Mouse (Mus musculus) bone marrow, adult 2 months (tissue): ENCODE measurements around the gene Zfr. TPM values are rescaled to one million over a fixed set of nuclear protein-coding genes. Genes with fewer than 3 reads are reported as not detected.
"Not testable (repeated sequence)": the region's sequence is repeated elsewhere in the genome, so short reads cannot be mapped to it uniquely, and the experiment has no call there.

ENCODE experiments used
- H3K27ac ChIP-seq: fragments of 200-500 bp; 2 replicates; pipeline ENCODE4 v1.5.1; 2012; ENCODE audit warnings: low read depth, mild to moderate bottlenecking, control low read depth, inconsistent platforms, low read length; ENCODE audit not compliant: control insufficient read depth, poor library complexity, insufficient read depth
- H3K4me1 ChIP-seq: fragments of 200-500 bp; 2 replicates; pipeline ENCODE4 v1.6.1; 2011; ENCODE audit warnings: low read length; ENCODE audit not compliant: control insufficient read depth, insufficient read depth
- H3K4me3 ChIP-seq: fragments of 200-500 bp; replicated peaks from 2 replicates; pipeline ENCODE3; 2011; ENCODE audit warnings: mild to moderate bottlenecking, low read depth, low read length, control low read depth; ENCODE audit not compliant: control insufficient read depth
- CTCF ChIP-seq: fragments of 200-500 bp; IDR thresholded peaks from 2 replicates; pipeline ENCODE4 v1.5.1; 2011; ENCODE audit warnings: low read length, control low read depth; ENCODE audit not compliant: control insufficient read depth, insufficient read depth
- POLR2A ChIP-seq: fragments of 200-500 bp; IDR thresholded peaks from 2 replicates; pipeline ENCODE4 v1.6.1; 2011; ENCODE audit warnings: low read depth, mild to moderate bottlenecking, control low read depth, low read length, borderline replicate concordance; ENCODE audit not compliant: control insufficient read depth
- WGBS: fragments of 180-500 bp; shearing (Covaris S2); methylation state at CpG from one replicate; pipeline ENCODE4 v1.1.7; 2018; 5-methylcytosine and 5-hydroxymethylcytosine counted together
- polyA plus RNA-seq: library from polyadenylated mRNA; stranded (reverse); fragments of >200 nt; gene quantifications from 2 replicates; pipeline ENCODE4 v1.2.4, GENCODE M21; 2011; ENCODE audit warnings: low replicate concordance; ENCODE audit not compliant: missing spikeins, insufficient read depth, insufficient read length

Zfr gene
- polyA plus RNA-seq, 1 experiment = 57.5 TPM

DNA sequence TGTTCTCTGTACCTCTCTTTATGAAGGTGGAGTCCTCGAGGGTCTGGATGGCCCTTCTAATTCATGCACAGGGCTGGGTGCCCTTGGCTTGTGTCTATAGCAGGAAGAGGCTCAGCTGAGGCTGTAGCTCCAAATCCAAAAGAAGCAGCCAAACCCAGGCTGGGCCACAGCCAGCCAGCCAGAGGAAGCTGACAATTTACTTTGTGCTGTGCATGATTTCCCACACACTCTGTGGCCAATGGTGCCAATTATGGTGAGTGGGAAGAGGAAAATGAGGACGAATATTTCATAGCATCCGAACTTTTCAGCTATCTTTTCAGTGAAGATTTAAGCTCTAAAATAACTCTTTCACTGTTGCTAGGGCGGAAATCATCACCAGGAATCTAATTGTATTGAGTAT, 21.2 kb upstream of the Zfr start:
- Histone ChIP-seq H3K27ac (no peak overlapping the region), H3K4me1 (no peaks in the 10 kb centered on the region), H3K4me3 (no peak overlapping the region)
- TF ChIP-seq CTCF (no peak), POLR2A (no peak)
- WGBS = 69% methylated on average over 4 of the region's 4 CpGs

DNA sequence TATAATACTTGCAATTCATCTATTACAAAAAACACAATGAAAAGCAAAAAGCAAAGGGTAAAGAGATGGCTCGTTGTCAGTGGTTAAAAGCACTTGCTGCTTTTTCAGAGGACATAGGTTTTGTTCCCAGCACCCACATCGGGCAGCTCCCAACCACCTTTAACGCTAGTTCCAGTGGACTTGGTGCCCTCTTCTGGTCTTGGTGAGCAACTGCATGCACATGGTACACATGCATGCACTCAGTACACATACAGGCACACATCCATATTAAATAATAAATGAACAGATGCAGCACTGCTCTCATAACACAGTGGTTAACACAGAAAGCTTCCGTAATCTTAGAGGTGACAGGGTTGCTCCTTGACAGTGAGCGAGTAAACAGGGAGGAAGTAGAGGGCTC, 20.3 kb upstream of the Zfr start:
- TF ChIP-seq POLR2A (no peak), CTCF (no peak)
- WGBS = 84% methylated on average over 5 of the region's 5 CpGs
- no peak overlapping the region for H3K27ac ChIP-seq

DNA sequence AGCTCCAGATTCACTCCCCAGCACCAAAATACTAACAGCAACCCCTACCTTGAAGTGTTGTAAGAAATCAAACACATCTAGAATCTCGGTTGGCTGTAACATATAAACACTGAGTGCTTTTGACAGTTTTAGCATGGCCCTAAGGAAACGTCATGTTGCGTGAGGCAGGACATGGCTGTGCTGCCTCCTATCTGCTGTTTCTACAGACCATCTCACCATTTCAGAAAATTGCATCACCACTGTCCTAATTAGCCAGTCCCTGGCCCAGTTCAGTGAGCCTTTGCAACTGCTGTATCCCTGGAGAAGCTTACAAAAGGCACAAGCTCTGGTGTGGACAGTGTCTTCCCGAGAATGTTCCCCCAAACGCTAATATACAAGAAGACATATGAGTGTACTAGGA, 16.7 kb upstream of the Zfr start:
- no peak for TF ChIP-seq POLR2A
- no peak for TF ChIP-seq CTCF
- WGBS = 61% methylated on average over 5 of the region's 5 CpGs
- H3K27ac ChIP-seq = no peak overlapping the region
- H3K4me3 ChIP-seq = no peak overlapping the region
- H3K4me1 ChIP-seq = no peaks in the 10 kb centered on the region

More for the DNA sequence above, 20.3 kb upstream of the Zfr start:
- Histone ChIP-seq H3K4me3 (no peak overlapping the region), H3K4me1 (no peaks in the 10 kb centered on the region)

DNA sequence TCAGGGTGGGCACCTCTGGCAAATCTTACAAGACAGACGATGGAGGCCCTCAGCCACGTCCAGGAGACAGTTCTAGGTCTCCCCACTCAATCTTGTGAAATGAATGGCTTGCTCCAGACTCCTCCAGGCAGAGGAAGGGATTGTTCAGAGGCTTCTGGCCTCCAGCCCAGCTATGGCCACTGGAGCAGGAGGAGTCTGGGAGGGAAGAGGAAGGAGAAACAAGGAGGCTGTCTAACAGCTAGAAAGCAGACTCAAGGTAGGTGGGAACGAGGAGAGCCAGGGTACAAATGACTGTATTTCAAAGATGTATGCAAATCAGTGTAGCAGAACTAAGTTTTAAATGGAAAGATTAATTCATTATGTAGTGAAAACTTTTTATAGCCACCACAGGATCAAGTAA, 13.9 kb upstream of the Zfr start:
- WGBS = 56% methylated on average over 3 of the region's 3 CpGs
- Histone ChIP-seq H3K4me1 (no peaks in the 10 kb centered on the region), H3K27ac (no peak overlapping the region), H3K4me3 (no peak overlapping the region)
- TF ChIP-seq POLR2A = no peak
- TF ChIP-seq CTCF = no peak

DNA sequence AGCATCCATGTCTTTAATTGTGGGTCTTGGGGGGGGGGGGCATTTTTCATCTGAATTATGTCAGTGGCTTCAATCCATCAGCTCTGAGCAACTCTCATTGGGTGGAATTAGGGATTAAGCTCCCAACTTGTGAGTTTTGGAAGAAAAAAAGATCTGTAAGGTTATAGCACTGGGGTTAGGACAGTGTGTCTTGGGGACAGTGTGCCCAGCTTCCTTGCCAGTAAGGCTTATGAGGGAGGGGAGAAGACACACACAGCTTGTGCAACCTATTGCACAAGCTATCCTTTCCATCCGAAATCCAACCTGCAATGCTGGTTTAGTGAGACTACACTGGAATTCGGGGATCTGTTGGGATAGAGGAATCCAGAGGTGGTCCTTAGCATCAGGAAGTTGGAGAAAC, 12.8 kb upstream of the Zfr start:
- WGBS = 47% methylated on average over 2 of the region's 2 CpGs
- no peaks in the 10 kb centered on the region for H3K4me1 ChIP-seq
- TF ChIP-seq POLR2A = no peak
- no peak for TF ChIP-seq CTCF
- no peak overlapping the region for H3K27ac ChIP-seq
- no peak overlapping the region for H3K4me3 ChIP-seq

DNA sequence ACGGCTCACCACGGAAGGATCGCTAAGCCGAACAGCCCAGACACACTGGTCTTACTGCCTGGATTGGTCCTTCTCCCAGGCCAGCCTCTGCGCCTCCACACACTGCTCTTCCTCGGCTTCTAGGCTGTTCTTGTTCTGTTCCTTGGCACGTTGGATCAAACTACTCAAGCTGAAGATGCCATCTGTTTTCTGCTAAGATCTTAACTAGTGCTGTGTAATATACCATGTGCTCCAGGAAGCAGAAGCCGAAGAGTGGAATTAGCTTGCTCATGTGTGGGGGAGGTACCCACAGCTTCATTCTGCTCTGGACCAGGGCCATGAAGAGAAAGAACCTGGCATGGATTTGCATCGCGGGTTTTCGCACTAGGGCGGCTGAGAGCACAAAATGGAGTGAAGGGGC, 11.2 kb upstream of the Zfr start:
- Histone ChIP-seq H3K4me3 (no peak overlapping the region), H3K27ac (no peak overlapping the region), H3K4me1 (no peaks in the 10 kb centered on the region)
- 81% methylated on average over 12 of the region's 12 CpGs for WGBS
- TF ChIP-seq CTCF (no peak), POLR2A (no peak)

DNA sequence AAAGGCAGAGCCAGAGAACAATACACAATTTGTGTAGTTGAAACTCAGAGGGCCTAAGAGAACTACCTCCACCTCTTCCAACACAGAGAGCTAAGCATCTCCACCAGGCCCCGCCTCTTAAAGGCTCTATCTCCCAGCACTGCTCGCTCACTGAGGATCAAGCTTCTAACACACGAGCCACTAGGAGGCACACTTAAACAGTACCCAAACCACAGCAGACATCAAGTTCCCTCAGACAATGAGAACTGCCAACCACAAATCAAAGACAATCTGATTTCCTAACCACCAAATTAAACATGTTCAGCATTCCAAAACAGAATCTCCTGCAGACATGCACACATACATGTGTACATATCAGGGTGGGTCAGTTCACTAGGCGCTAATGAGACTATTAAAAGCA, 9.4 kb upstream of the Zfr start:
- Histone ChIP-seq H3K27ac (no peak overlapping the region), H3K4me1 (no peaks in the 10 kb centered on the region), H3K4me3 (no peak overlapping the region)
- WGBS = 41% methylated on average over 4 of the region's 4 CpGs
- TF ChIP-seq CTCF = no peak

DNA sequence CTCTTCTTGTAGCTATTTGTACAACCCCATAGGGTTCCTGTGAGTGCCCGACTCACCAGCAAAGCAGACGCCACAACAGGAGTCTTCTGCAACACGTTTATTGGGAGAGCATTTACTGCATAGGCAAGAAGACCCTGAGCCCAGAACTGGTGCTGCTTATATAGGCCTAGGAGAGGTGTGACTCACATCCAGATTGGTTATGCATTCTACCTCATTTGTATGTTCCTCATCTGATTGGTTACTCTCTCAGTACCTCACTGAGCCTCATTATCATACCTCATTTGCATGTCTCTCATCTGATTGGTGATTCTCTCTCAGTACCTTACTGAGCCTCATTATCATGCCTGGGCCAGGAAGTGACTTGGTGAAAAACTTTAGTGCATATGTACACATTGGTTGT, 8.7 kb upstream of the Zfr start:
- not testable (repeated sequence) for H3K4me3 ChIP-seq, H3K4me1 ChIP-seq, H3K27ac ChIP-seq
- 79% methylated on average over 3 of the region's 3 CpGs for WGBS

DNA sequence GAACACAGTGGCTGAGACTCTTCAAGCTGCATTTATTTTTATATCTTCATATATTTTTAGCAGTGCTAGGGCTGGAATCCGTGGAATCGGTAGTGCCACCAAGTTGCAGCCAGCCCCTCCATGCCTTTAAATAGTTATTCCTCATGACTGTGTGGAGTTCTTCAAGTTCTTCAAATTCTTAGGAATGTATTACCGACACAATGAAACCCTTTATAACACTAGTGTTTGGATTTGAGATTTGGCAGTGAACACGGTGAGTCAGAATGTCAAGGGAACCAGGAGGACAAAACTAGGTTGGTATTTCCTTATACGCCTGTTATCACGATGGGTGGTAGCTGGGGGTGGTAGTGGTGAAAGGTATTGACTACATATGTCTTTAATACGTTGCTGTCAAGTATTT, 6.4 kb upstream of the Zfr start:
- TF ChIP-seq POLR2A (no peak), CTCF (no peak)
- Histone ChIP-seq H3K4me3 (no peak overlapping the region), H3K27ac (no peak overlapping the region), H3K4me1 (no peaks in the 10 kb centered on the region)
- 88% methylated on average over 7 of the region's 7 CpGs for WGBS
